Mouse (Mus musculus) lung, postnatal 0 days (tissue): ENCODE results near the gene Car10. TPM values are rescaled to one million over a fixed set of nuclear protein-coding genes. Genes with fewer than 3 reads are reported as not detected.

Experiments
- ATAC-seq: fragments of 200-750 bp; cut with Nextera tagmentation; 2 replicates; pipeline ENCODE4 v1.8.0; 2017; ENCODE audit warnings: moderate library complexity
- DNase-seq: peaks from one replicate; pipeline ENCODE4 v3.0.0-alpha.2; 2016; ENCODE audit warnings: low spot score
- H3K27ac ChIP-seq: fragments of 300-500 bp; sonication (generic); 2 replicates; pipeline ENCODE4 v1.5.1; 2014; ENCODE audit warnings: antibody characterized with exemption, mild to moderate bottlenecking, low read length, mixed read lengths
- H3K27me3 ChIP-seq: fragments of 300-500 bp; sonication (generic); replicated peaks from 2 replicates; pipeline ENCODE4 v1.6.1; 2014; ENCODE audit warnings: low read length, mixed read lengths; ENCODE audit not compliant: insufficient read depth
- H3K36me3 ChIP-seq: fragments of 300-500 bp; sonication (generic); 2 replicates; pipeline ENCODE4 v1.6.1; 2014; ENCODE audit warnings: low read length, mixed read lengths; ENCODE audit not compliant: insufficient read depth
- H3K4me1 ChIP-seq: fragments of 300-500 bp; sonication (generic); 2 replicates; pipeline ENCODE4 v1.6.1; 2014; ENCODE audit warnings: antibody characterized with exemption, low read depth, low read length, mixed read lengths; ENCODE audit not compliant: insufficient read depth
- H3K4me2 ChIP-seq: fragments of 300-500 bp; sonication (generic); replicated peaks from 2 replicates; pipeline ENCODE4 v1.6.1; 2014; ENCODE audit warnings: low read depth, mild to moderate bottlenecking, low read length, moderate library complexity, mixed read lengths
- H3K4me3 ChIP-seq: fragments of 300-500 bp; sonication (generic); 2 replicates; pipeline ENCODE4 v1.5.1; 2014; ENCODE audit warnings: low read depth, low read length
- H3K9ac ChIP-seq: fragments of 300-500 bp; sonication (generic); replicated peaks from 2 replicates; pipeline ENCODE4 v1.6.1; 2014; ENCODE audit warnings: low read depth, mild to moderate bottlenecking
- H3K9me3 ChIP-seq: fragments of 300-500 bp; sonication (generic); 2 replicates; pipeline ENCODE4 v1.6.1; 2016; ENCODE audit warnings: low read length, mixed read lengths
- CTCF ChIP-seq: IDR thresholded peaks from 2 replicates; pipeline ENCODE4 v1.5.1; 2016; ENCODE audit warnings: antibody characterized with exemption, mild to moderate bottlenecking
- EP300 ChIP-seq: IDR thresholded peaks from 2 replicates; pipeline ENCODE4 v1.6.1; 2016; ENCODE audit warnings: antibody characterized with exemption, mild to moderate bottlenecking, control low read depth
- WGBS: fragments of 180-500 bp; shearing (Covaris S2); extraction: QIAGEN DNeasy Blood & Tissue Kit; methylation state at CpG from one replicate; pipeline ENCODE4 v1.1.7; 2014; 5-methylcytosine and 5-hydroxymethylcytosine counted together
- polyA plus RNA-seq: library from polyadenylated mRNA; unstranded; fragments of >200 nt; fragmentation: Nextera tagmentation; extraction: Ambion mirVana; gene quantifications from 2 replicates; pipeline ENCODE4 v1.2.1, GENCODE M21; 2015

The Car10 gene
- polyA plus RNA-seq, 1 experiment from 2014 or later = not detected

DNA sequence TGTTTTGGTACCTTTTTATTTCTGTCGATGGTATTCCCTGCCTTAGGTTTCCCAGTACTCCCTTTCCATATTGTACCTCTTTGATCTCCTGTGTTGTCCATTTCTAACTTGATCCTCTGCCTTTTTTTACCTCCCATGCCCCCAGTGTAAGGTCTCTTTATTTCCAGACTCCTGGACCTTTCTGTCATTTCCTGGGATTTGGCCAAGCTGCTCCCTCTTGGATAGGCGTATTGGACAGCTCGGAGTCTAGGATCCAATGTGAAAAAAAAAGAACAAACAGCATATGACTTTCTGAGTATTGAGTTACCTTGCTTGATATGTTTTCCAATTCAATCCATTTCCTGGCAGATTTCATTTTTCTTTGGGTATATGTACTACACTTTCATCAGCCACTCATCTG is 102.2 kb downstream of the Car10 start:
- 91% methylated on average over 3 of the region's 3 CpGs for WGBS
- Histone ChIP-seq H3K4me2 (no peak overlapping the region), H3K36me3 (no peaks in the 10 kb centered on the region), H3K9ac (no peak overlapping the region), H3K9me3 (no peaks in the 10 kb centered on the region), H3K27me3 (no peaks in the 10 kb centered on the region), H3K27ac (no peak overlapping the region), H3K4me1 (no peaks in the 10 kb centered on the region), H3K4me3 (no peak overlapping the region)
- DNase-seq (no peak), ATAC-seq (no peak)
- TF ChIP-seq EP300 = no peak

DNA sequence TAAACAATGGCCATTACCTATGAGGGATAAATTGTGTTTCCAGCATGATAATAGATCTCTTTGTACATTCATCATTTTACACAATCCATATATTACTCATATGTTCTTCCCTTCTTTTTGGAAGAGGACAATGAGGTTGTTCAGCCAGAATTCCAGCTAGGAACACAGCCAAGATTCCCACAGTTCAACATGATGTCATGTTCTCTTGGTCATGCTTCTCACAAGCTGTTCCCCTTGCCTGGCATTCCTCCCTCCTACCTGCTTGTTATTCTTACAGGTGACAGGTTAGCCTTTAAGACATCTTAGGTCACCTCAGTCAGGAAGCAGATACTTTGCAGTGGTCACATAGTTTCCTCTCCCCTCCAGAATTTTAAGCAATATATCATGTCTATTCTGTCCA is 119.6 kb downstream of the Car10 start:
- no peak overlapping the region for H3K9ac ChIP-seq
- no peak overlapping the region for H3K4me2 ChIP-seq
- H3K27ac ChIP-seq = no peak overlapping the region
- no peak for DNase-seq
- no peaks in the 10 kb centered on the region for H3K36me3 ChIP-seq
- no peak overlapping the region for H3K4me3 ChIP-seq
- no peaks in the 10 kb centered on the region for H3K4me1 ChIP-seq
- no peaks in the 10 kb centered on the region for H3K9me3 ChIP-seq
- TF ChIP-seq CTCF (no peak), EP300 (no peak)
- no peak for ATAC-seq
- no peaks in the 10 kb centered on the region for H3K27me3 ChIP-seq

DNA sequence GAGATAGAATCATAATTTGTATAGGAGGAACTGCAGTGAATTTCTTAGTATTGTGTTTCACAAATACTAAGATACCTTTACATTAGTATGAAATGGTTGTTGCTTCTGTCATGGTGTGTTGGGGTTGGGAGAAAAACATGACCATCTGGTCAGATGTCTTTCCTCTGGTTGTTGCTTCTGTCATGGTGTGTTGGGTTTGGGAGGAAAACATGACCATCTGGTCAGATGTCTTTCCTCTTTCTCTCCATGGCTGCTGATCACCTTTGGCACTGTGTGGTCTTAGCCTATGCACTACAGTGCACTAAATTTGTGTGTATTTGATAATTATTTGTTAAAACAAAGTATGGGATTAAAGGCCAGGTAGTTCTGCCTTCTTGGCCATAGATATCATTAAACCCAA is 132.2 kb downstream of the Car10 start:
- H3K9me3 ChIP-seq = no peaks in the 10 kb centered on the region
- no peak overlapping the region for H3K9ac ChIP-seq
- no peak overlapping the region for H3K27ac ChIP-seq
- no peaks in the 10 kb centered on the region for H3K36me3 ChIP-seq
- no peaks in the 10 kb centered on the region for H3K4me1 ChIP-seq
- H3K27me3 ChIP-seq = no peaks in the 10 kb centered on the region
- ATAC-seq (no peak), DNase-seq (no peak)
- no peak overlapping the region for H3K4me3 ChIP-seq
- TF ChIP-seq CTCF (no peak), EP300 (no peak)
- H3K4me2 ChIP-seq = no peak overlapping the region

- H3K27me3 ChIP-seq = no peaks in the 10 kb centered on the region
- no peak for TF ChIP-seq EP300
- no peak for TF ChIP-seq CTCF
- 82% methylated on average over 6 of the region's 6 CpGs for WGBS
- no peak overlapping the region for H3K4me3 ChIP-seq
- no peak for ATAC-seq
- no peak overlapping the region for H3K4me2 ChIP-seq
- no peak for DNase-seq
- H3K4me1 ChIP-seq = no peaks in the 10 kb centered on the region
- H3K27ac ChIP-seq = no peak overlapping the region
- no peaks in the 10 kb centered on the region for H3K9me3 ChIP-seq
- no peaks in the 10 kb centered on the region for H3K36me3 ChIP-seq
- no peak overlapping the region for H3K9ac ChIP-seq
These were observed 152.0 kb downstream of the Car10 start for GRCm38 (mm10) chr11:93249771-93250265.

DNA sequence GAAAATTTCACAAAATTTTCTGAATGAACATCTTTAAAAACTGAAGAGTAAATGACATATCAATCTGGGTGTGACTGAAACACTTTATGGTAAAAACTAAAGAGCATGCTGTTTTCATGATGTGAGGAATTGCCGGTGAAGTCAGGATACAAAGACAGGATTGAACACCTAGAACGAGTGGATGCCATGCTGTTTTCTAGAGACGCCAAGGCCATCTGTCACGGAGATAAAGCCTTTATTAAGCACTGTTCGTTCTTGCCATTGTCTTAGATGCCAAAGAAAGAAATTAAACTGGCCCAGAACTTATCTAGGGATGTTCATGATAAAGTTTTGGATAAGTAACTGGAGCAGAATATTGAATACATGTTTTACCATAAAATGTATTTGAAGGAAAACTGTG is 153.9 kb downstream of the Car10 start:
- H3K27me3 ChIP-seq = no peaks in the 10 kb centered on the region
- no peaks in the 10 kb centered on the region for H3K4me1 ChIP-seq
- DNase-seq = no peak
- H3K9me3 ChIP-seq = no peaks in the 10 kb centered on the region
- H3K4me2 ChIP-seq = no peak overlapping the region
- TF ChIP-seq CTCF (no peak), EP300 (no peak)
- no peaks in the 10 kb centered on the region for H3K36me3 ChIP-seq
- H3K9ac ChIP-seq = no peak overlapping the region
- H3K4me3 ChIP-seq = no peak overlapping the region
- 70% methylated on average over 5 of the region's 5 CpGs for WGBS
- no peak for ATAC-seq
- H3K27ac ChIP-seq = no peak overlapping the region

DNA sequence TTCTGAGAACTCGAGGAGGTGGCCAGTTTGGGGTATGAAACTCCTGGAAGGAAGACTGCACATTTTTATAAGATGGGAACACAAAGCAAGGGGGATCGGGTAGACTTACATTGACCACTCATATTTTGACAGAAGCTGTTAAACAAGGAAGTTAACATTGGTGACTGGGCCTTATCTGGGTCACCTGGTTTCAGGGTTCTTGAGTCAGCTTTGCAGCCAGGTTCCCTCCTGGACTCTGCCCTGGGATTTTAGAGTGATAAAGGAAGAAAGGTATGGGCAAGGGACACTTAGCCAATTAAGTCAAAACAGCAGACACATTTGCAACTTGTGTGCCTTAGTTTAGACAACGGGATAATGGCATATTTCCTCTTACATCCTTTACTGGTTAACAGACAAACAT is 166.2 kb downstream of the Car10 start:
- TF ChIP-seq CTCF (no peak), EP300 (no peak)
- Histone ChIP-seq H3K4me2 (no peak overlapping the region), H3K27ac (no peak overlapping the region), H3K4me3 (no peak overlapping the region), H3K9me3 (no peaks in the 10 kb centered on the region), H3K4me1 (no peaks in the 10 kb centered on the region), H3K27me3 (no peaks in the 10 kb centered on the region), H3K9ac (no peak overlapping the region), H3K36me3 (no peaks in the 10 kb centered on the region)
- no peak for ATAC-seq
- DNase-seq = no peak
- 51% methylated on average over 3 of the region's 3 CpGs for WGBS

- Histone ChIP-seq H3K36me3 (no peaks in the 10 kb centered on the region), H3K27ac (no peak overlapping the region), H3K4me1 (no peaks in the 10 kb centered on the region), H3K27me3 (no peaks in the 10 kb centered on the region), H3K9me3 (no peaks in the 10 kb centered on the region), H3K4me3 (no peak overlapping the region), H3K4me2 (no peak overlapping the region), H3K9ac (no peak overlapping the region)
- TF ChIP-seq CTCF = no peak
- no peak for TF ChIP-seq EP300
- DNase-seq (no peak), ATAC-seq (no peak)
- 67% methylated on average over 6 of the region's 6 CpGs for WGBS
These were observed 174.2 kb downstream of the Car10 start for GRCm38 (mm10) chr11:93272016-93272415.
